Mouse (Mus musculus) liver, embryonic 12.5 days (tissue): Measurements from ENCODE around the gene Coa7. TPM values are rescaled to one million over a fixed set of nuclear protein-coding genes. Genes with fewer than 3 reads are reported as not detected.
"Not testable (repeated sequence)": the region's sequence is repeated elsewhere in the genome, so short reads cannot be mapped to it uniquely, and the experiment has no call there.

ENCODE experiments used
- ATAC-seq: fragments of 200-750 bp; cut with Nextera tagmentation; 2 replicates; pipeline ENCODE4 v1.8.0; 2017; ENCODE audit warnings: moderate number of reproducible peaks, mild to moderate bottlenecking, moderate library complexity
- H3K27ac ChIP-seq: fragments of 300-500 bp; sonication (generic); 2 replicates; pipeline ENCODE4 v1.5.1; 2016; ENCODE audit warnings: mild to moderate bottlenecking
- H3K27me3 ChIP-seq: fragments of 300-500 bp; sonication (generic); replicated peaks from 2 replicates; pipeline ENCODE4 v1.6.1; 2016; ENCODE audit warnings: mild to moderate bottlenecking, moderate library complexity
- H3K36me3 ChIP-seq: fragments of 300-500 bp; sonication (generic); 2 replicates; pipeline ENCODE4 v1.6.1; 2016; ENCODE audit warnings: mild to moderate bottlenecking, moderate library complexity
- H3K4me1 ChIP-seq: fragments of 300-500 bp; sonication (generic); 2 replicates; pipeline ENCODE4 v1.6.1; 2016
- H3K4me2 ChIP-seq: fragments of 300-500 bp; sonication (generic); 2 replicates; pipeline ENCODE4 v1.6.1; 2016; ENCODE audit warnings: mild to moderate bottlenecking, moderate library complexity
- H3K4me3 ChIP-seq: fragments of 300-500 bp; sonication (generic); 2 replicates; pipeline ENCODE4 v1.5.1; 2016; ENCODE audit warnings: mild to moderate bottlenecking, moderate library complexity
- H3K9ac ChIP-seq: fragments of 300-500 bp; sonication (generic); 2 replicates; pipeline ENCODE4 v1.6.1; 2016; ENCODE audit warnings: mild to moderate bottlenecking, moderate library complexity
- H3K9me3 ChIP-seq: fragments of 300-500 bp; sonication (generic); replicated peaks from 2 replicates; pipeline ENCODE4 v1.6.1; 2016; ENCODE audit warnings: mild to moderate bottlenecking, moderate library complexity
- WGBS: fragments of 180-500 bp; shearing (Covaris S2); methylation state at CpG from one replicate; pipeline ENCODE4 v1.1.7; 2016; ENCODE audit not compliant: insufficient replicate concordance; 5-methylcytosine and 5-hydroxymethylcytosine counted together
- polyA plus RNA-seq: library from polyadenylated mRNA; unstranded; fragments of >200 nt; fragmentation: Nextera tagmentation; extraction: Ambion mirVana; gene quantifications from 2 replicates; pipeline ENCODE4 v1.2.1, GENCODE M21; 2016

Coa7 gene
- polyA plus RNA-seq, 1 experiment from 2014 or later: 34.3 TPM

DNA sequence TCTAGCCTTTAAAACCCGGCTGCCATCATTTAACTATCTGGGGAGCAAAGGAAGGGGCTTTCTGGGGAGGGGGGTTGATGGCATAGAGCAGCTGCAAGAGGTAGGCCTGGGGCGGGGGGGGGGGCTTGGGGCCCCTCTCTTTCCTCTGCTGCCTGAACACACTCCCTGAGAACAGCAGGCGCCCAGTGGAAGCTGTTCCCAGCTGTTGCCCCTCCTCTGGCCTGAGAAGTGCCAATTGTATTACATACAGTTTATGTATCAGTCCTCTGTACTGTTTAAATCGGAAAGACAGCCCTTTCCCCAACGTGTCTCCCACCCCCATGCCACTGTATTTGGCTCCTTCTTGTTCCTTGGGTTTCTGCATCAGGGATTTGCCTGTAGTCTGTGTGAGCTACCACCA is 17.9 kb downstream of the Coa7 start:
- Histone ChIP-seq H3K36me3 (no peaks in the 10 kb centered on the region), H3K27ac (no peak overlapping the region), H3K4me1 (peaks cover 34% of the 10 kb centered on the region), H3K4me2 (no peak overlapping the region), H3K4me3 (no peak overlapping the region), H3K9me3 (no peaks in the 10 kb centered on the region), H3K27me3 (no peaks in the 10 kb centered on the region), H3K9ac (no peak overlapping the region)
- ATAC-seq: no peak
- 38% methylated on average over 5 of the region's 5 CpGs for WGBS

- Histone ChIP-seq H3K9me3 (no peaks in the 10 kb centered on the region), H3K4me2 (no peak overlapping the region), H3K4me3 (no peak overlapping the region), H3K27ac (no peak overlapping the region), H3K27me3 (no peaks in the 10 kb centered on the region), H3K9ac (no peak overlapping the region), H3K36me3 (no peaks in the 10 kb centered on the region), H3K4me1 (peaks cover 40% of the 10 kb centered on the region)
- 59% methylated on average over 5 of the region's 5 CpGs for WGBS
- ATAC-seq: 0 out of 2 replicates have a peak, but pooled peaks have one; percentile 11
These were observed 19.2 kb downstream of the Coa7 start for GRCm38 (mm10) chr4:108347111-108347510.

DNA sequence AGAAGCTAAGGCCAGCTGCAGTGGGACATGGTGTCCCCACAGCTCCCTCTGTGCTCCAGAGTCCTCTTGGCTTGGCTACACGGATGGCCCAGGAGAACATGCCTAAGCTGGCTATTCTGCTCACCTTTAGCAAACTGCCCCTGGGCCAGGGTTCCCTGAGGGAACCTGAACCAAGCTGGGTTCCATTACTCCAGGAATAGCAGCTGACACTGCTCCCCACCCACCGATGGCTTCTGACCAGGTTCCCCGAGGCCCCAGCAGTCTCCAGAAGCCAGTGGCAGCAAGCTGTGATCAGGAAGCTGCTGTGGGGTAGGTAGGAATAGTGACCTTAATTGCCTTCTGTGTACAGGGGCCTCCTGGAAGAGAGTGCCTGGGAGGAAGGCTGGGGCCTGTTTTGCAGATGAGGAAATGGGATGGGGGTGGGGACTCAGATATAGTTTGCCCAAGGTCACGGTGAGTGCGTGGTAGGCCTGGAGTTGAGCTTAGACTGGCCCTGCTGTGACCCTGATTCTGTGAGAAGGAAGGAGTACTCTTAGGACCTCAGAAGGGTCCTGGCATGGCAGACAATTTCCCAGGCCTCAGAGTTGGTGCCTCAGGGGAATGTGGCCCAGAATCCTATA is 20.4 kb downstream of the Coa7 start:
- WGBS: 32% methylated on average over 5 of the region's 5 CpGs
- peak overlapping the region; percentile 55 for H3K27ac ChIP-seq
- no peak overlapping the region for H3K4me2 ChIP-seq
- H3K4me1 ChIP-seq: peaks cover 44% of the 10 kb centered on the region
- peak; percentile 35; the same call in 1 of the 2 replicates for ATAC-seq
- H3K9me3 ChIP-seq: no peaks in the 10 kb centered on the region
- H3K9ac ChIP-seq: no peak overlapping the region
- H3K27me3 ChIP-seq: no peaks in the 10 kb centered on the region
- no peak overlapping the region for H3K4me3 ChIP-seq
- no peaks in the 10 kb centered on the region for H3K36me3 ChIP-seq

DNA sequence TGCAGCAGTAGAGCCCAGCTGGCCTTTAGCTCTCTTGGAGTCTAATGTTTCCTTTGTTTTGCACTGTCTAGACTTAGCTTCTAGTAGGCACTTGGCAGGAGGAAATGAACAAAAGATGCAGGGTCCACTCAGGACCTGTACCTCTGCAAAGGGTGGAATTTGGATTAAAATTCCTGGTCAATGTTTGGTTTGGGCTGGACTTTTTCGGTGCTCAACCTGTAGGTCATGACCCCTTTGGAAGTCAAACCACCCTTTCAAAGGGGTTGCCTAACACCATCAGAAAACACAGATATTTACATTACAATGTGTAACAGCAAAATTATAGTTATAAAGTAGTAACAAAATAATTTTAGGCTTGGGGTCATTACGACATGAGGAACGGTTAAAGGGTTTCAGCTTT is 21.1 kb downstream of the Coa7 start:
- no peaks in the 10 kb centered on the region for H3K9me3 ChIP-seq
- ATAC-seq: no peak
- WGBS: 78% methylated on average over 3 of the region's 3 CpGs
- H3K9ac ChIP-seq: no peak overlapping the region
- no peak overlapping the region for H3K4me2 ChIP-seq
- H3K4me3 ChIP-seq: no peak overlapping the region
- no peaks in the 10 kb centered on the region for H3K27me3 ChIP-seq
- H3K27ac ChIP-seq: peak overlapping the region; percentile 55
- H3K4me1 ChIP-seq: peaks cover 50% of the 10 kb centered on the region
- no peaks in the 10 kb centered on the region for H3K36me3 ChIP-seq

- no peak overlapping the region for H3K4me2 ChIP-seq
- no peaks in the 10 kb centered on the region for H3K36me3 ChIP-seq
- no peak overlapping the region for H3K4me3 ChIP-seq
- H3K9me3 ChIP-seq: no peaks in the 10 kb centered on the region
- ATAC-seq: no peak
- peaks cover 54% of the 10 kb centered on the region for H3K4me1 ChIP-seq
- H3K27ac ChIP-seq: peak overlapping the region; percentile 55
- no peaks in the 10 kb centered on the region for H3K27me3 ChIP-seq
- H3K9ac ChIP-seq: no peak overlapping the region
- WGBS: 13% methylated on average over 8 of the region's 8 CpGs
These were observed 22.1 kb downstream of the Coa7 start for GRCm38 (mm10) chr4:108349836-108350547.

DNA sequence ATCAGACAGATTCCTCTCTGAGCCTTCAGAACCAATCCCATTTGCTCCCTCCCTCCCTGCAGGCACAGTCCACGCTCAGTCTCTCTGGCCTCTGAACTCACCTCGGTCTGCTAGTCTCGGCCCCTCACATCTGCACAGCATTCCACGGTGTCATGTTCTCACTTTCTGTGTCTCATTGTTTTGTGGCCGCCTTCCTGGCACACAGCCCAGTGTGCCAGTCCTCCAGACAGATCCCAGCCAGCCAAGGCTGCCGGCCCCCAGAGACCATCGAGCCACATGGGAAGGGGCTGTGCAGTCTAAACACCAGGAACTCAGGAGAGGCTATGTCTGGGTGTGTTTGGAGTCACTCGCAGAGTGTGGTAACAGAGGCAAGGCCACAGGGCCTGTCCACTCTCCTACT is 22.9 kb downstream of the Coa7 start:
- H3K4me1 ChIP-seq: peaks cover 56% of the 10 kb centered on the region
- H3K9me3 ChIP-seq: no peaks in the 10 kb centered on the region
- peak overlapping the region; percentile 58; the same call in 1 of the 2 replicates for H3K27ac ChIP-seq
- no peak overlapping the region for H3K4me2 ChIP-seq
- 43% methylated on average over 8 of the region's 8 CpGs for WGBS
- peaks cover 6% of the 10 kb centered on the region; the same call in 1 of the 2 replicates for H3K27me3 ChIP-seq
- ATAC-seq: no peak
- no peaks in the 10 kb centered on the region for H3K36me3 ChIP-seq
- H3K9ac ChIP-seq: no peak overlapping the region
- no peak overlapping the region for H3K4me3 ChIP-seq

- ATAC-seq: peak; percentile 59
- not testable (repeated sequence) for H3K36me3 ChIP-seq, H3K9me3 ChIP-seq, H3K4me3 ChIP-seq, H3K27ac ChIP-seq, H3K4me2 ChIP-seq, H3K9ac ChIP-seq
- H3K4me1 ChIP-seq: peaks cover 49% of the 10 kb centered on the region
- H3K27me3 ChIP-seq: peaks cover 17% of the 10 kb centered on the region; the same call in 1 of the 2 replicates
These were observed 25.7 kb downstream of the Coa7 start for GRCm38 (mm10) chr4:108353591-108353990.

GRCm38 (mm10) chr4:108357458-108357857 is 29.5 kb downstream of the Coa7 start:
- Histone ChIP-seq H3K9ac (no peak overlapping the region), H3K4me1 (peaks cover 36% of the 10 kb centered on the region), H3K36me3 (no peaks in the 10 kb centered on the region), H3K27ac (no peak overlapping the region), H3K9me3 (no peaks in the 10 kb centered on the region), H3K4me3 (no peak overlapping the region), H3K4me2 (no peak overlapping the region), H3K27me3 (peaks cover 41% of the 10 kb centered on the region)
- 76% methylated on average over 8 of the region's 8 CpGs for WGBS
- no peak for ATAC-seq

- Histone ChIP-seq H3K36me3 (no peaks in the 10 kb centered on the region), H3K4me3 (no peak overlapping the region), H3K9me3 (no peaks in the 10 kb centered on the region), H3K27ac (no peak overlapping the region), H3K27me3 (peaks cover 45% of the 10 kb centered on the region), H3K4me2 (no peak overlapping the region), H3K4me1 (peaks cover 30% of the 10 kb centered on the region), H3K9ac (no peak overlapping the region)
- ATAC-seq: no peak
- 39% methylated on average over 4 of the region's 4 CpGs for WGBS
These were observed 30.6 kb downstream of the Coa7 start for GRCm38 (mm10) chr4:108358498-108358897.

DNA sequence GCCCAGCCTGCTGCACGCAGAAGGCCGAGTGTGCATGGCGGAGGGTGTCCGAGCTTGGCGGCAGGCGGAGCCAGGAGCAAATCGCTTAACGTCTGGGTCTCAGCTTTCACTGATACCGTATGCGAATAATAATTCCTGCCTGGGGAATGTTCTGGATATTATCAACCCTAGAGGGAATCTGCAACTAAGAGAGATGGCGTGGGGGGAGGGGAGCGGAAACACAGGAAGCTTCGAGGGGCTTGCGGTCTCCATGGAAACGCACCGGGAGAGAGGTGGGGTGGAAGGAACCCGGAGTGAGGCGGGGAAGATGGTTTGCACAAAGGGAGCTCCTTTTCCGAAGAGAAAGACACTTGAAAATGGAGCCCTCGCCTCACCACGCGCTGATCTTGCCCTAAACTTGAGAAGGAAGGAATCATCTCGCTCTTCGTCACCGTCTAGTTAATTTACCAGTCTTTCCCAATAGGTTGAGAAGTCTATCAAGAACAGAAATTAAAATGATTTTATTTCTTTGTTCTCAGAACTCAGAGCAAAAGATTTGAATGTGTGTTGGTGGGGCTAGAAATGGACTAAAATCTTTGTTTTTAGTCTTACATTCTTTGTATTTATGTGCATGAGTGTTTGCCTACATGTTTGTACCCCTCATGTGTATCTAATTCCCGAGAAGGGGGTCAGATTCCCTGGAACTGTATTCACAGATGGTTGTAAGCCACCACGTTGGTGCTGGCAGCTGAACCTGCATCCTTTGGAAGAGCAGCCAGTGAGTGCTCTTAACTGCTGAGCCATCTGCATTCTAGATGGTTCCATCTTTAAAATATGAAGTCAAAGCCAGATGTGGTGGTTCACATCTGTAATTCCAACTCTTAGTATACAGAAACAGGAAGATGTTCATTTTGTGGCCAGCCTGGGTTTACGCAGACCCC is 32.5 kb downstream of the Coa7 start:
- peaks cover 43% of the 10 kb centered on the region for H3K27me3 ChIP-seq
- no peak overlapping the region; the same call in 1 of the 2 replicates for H3K27ac ChIP-seq
- no peak for ATAC-seq
- peaks cover 26% of the 10 kb centered on the region for H3K4me1 ChIP-seq
- H3K36me3 ChIP-seq: no peaks in the 10 kb centered on the region
- H3K4me2 ChIP-seq: peak overlapping the region; percentile 47
- no peak overlapping the region for H3K9ac ChIP-seq
- H3K4me3 ChIP-seq: 0 out of 2 replicates have a peak overlapping the region, but pooled peaks have one; percentile 21
- no peaks in the 10 kb centered on the region for H3K9me3 ChIP-seq
- 10% methylated on average over 28 of the region's 28 CpGs for WGBS

DNA sequence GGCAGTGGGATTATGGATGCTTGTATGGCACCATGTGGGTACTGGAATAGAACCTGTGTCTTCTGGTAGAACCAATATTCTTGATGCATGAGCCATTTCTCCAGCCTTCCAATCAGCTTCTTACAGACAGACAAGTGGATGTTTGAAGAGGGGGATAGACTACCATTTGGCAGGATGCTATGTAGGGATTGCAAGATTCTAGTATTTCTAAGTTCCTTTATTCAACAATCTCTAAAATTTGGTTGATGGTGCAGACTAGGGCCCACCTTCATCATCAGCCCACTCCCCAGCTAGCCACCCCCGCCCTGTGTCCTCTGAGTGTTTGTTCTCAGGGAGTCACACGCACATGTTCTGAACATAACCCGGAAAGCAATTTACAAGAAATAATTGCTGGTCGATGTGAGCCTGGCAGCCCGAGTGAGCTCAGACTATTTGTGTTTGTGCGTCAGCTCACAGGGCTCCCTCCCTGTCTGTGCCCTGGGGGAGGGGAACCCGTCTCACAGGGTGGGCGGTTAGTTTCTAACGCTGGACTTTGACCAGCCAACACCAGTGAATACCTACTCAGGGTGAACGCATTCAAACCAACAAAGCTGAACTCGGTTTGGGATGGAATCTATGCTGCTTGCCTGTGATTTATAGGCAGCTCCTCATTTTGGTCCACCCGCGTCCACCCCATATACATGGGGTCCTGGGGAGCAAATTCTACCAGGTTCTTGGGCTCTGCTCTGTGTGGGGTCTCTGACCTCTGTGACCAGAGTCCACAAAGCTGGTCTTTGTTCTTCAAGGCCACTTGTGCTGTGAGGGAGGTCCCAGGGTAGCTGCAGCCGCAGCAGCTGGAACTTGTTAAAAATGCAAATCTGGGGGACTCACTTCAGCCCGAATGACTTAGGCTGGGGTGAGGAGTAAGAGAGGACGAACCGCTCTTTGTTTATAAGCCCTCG is 34.7 kb downstream of the Coa7 start:
- no peak overlapping the region for H3K4me3 ChIP-seq
- ATAC-seq: peak; percentile 71
- H3K27ac ChIP-seq: peak overlapping the region; percentile 65
- peak overlapping the region; percentile 3 for H3K4me2 ChIP-seq
- H3K27me3 ChIP-seq: peaks cover 35% of the 10 kb centered on the region
- H3K9me3 ChIP-seq: no peaks in the 10 kb centered on the region
- H3K9ac ChIP-seq: no peak overlapping the region
- no peaks in the 10 kb centered on the region for H3K36me3 ChIP-seq
- peaks cover 23% of the 10 kb centered on the region for H3K4me1 ChIP-seq
- 32% methylated on average over 18 of the region's 18 CpGs for WGBS
